Mouse (Mus musculus): ENCODE results near the gene Zdhhc1.

- TF ChIP-seq POLR2A (IDR thresholded peaks at IDR 0.05; ENCODE audit: insufficient read depth, low read depth, low read length): no peak
- no peak for TF ChIP-seq CTCF (IDR thresholded peaks at IDR 0.05)
Measured at GRCm38 (mm10) chr8:105433021-105433420, 63.7 kb downstream of the Zdhhc1 start.
